Mouse (Mus musculus) liver, embryonic 11.5 days (tissue): ENCODE results near the gene Gm20479. TPM values are rescaled to one million over a fixed set of nuclear protein-coding genes. Genes with fewer than 3 reads are reported as not detected.
A peak's percentile ranks its signal among the peaks of the same experiment; 100 is the strongest.

Experiments used
- ATAC-seq: fragments of 200-750 bp; cut with Nextera tagmentation; replicated peaks from 2 replicates; pipeline ENCODE4 v1.8.0; 2017; ENCODE audit warnings: moderate number of reproducible peaks, mild to moderate bottlenecking, moderate TSS enrichment, moderate library complexity; ENCODE audit not compliant: low FRiP score
- DNase-seq: peaks from one replicate; pipeline ENCODE4 v3.0.0-alpha.2; 2017; ENCODE audit warnings: low spot score
- H3K27ac ChIP-seq: fragments of 300-500 bp; sonication (generic); 2 replicates; pipeline ENCODE4 v1.5.1; 2014; ENCODE audit warnings: mild to moderate bottlenecking, low read depth, low read length, control low read depth
- H3K27me3 ChIP-seq: fragments of 300-500 bp; sonication (generic); replicated peaks from 2 replicates; pipeline ENCODE4 v1.6.1; 2014; ENCODE audit warnings: low read length, mixed read lengths; ENCODE audit not compliant: control insufficient read depth, insufficient read depth
- H3K36me3 ChIP-seq: fragments of 300-500 bp; sonication (generic); 2 replicates; pipeline ENCODE4 v1.6.1; 2014; ENCODE audit warnings: mild to moderate bottlenecking, low read length, moderate library complexity, mixed read lengths; ENCODE audit not compliant: control insufficient read depth, insufficient read depth
- H3K4me1 ChIP-seq: fragments of 300-500 bp; sonication (generic); replicated peaks from 2 replicates; pipeline ENCODE4 v1.6.1; 2014; ENCODE audit warnings: low read length, mixed read lengths; ENCODE audit not compliant: control insufficient read depth, insufficient read depth
- H3K4me2 ChIP-seq: fragments of 300-500 bp; sonication (generic); 2 replicates; pipeline ENCODE4 v1.6.1; 2014; ENCODE audit warnings: mild to moderate bottlenecking, control low read depth, moderate library complexity
- H3K4me3 ChIP-seq: fragments of 300-500 bp; sonication (generic); 2 replicates; pipeline ENCODE4 v1.5.1; 2014; ENCODE audit warnings: low read depth, low read length, control low read depth
- H3K9ac ChIP-seq: fragments of 300-500 bp; sonication (generic); 2 replicates; pipeline ENCODE4 v1.6.1; 2014; ENCODE audit warnings: low read depth, low read length, control low read depth
- H3K9me3 ChIP-seq: fragments of 300-500 bp; sonication (generic); 2 replicates; pipeline ENCODE4 v1.6.1; 2016; ENCODE audit warnings: low read length, inconsistent platforms, mixed read lengths; ENCODE audit not compliant: control insufficient read depth
- WGBS: fragments of 180-500 bp; shearing (Covaris S2); extraction: QIAGEN DNeasy Blood & Tissue Kit; methylation state at CpG from one replicate; pipeline ENCODE4 v1.1.7; 2014; 5-methylcytosine and 5-hydroxymethylcytosine counted together
- polyA plus RNA-seq: library from polyadenylated mRNA; unstranded; fragments of >200 nt; fragmentation: Nextera tagmentation; extraction: Ambion mirVana; gene quantifications from 2 replicates; pipeline ENCODE4 v1.2.1, GENCODE M21; 2014

Gene Gm20479
- polyA plus RNA-seq, 1 experiment from 2014 or later = 1.2 TPM

- 23% methylated on average over 6 of the region's 6 CpGs for WGBS
- Histone ChIP-seq H3K9ac (no peak overlapping the region; the same call in 1 of the 2 replicates), H3K4me3 (peak overlapping the region; percentile 73), H3K4me1 (peaks cover 23% of the 10 kb centered on the region), H3K27ac (peak overlapping the region; percentile 74), H3K9me3 (0 out of 2 replicates have a peak, but pooled peaks cover under 1% of the 10 kb centered on the region), H3K4me2 (peak overlapping the region; percentile 69), H3K27me3 (no peaks in the 10 kb centered on the region), H3K36me3 (peaks cover 6% of the 10 kb centered on the region)
- ATAC-seq (0 out of 2 replicates have a peak, but pooled peaks have one; percentile 35), DNase-seq (no peak)
Measured at GRCm38 (mm10) chr7:27354144-27354543, 3.1 kb downstream of the Gm20479 start.

- Histone ChIP-seq H3K9ac (no peak overlapping the region), H3K4me2 (no peak overlapping the region), H3K4me3 (no peak overlapping the region), H3K4me1 (no peaks in the 10 kb centered on the region), H3K27ac (no peak overlapping the region), H3K9me3 (no peaks in the 10 kb centered on the region), H3K27me3 (no peaks in the 10 kb centered on the region), H3K36me3 (peaks cover 4% of the 10 kb centered on the region; the same call in 1 of the 2 replicates)
- 25% methylated on average over 6 of the region's 6 CpGs for WGBS
- ATAC-seq (peak; percentile 59), DNase-seq (no peak)
Measured at GRCm38 (mm10) chr7:27345444-27345843, 11.8 kb downstream of the Gm20479 start.

DNA sequence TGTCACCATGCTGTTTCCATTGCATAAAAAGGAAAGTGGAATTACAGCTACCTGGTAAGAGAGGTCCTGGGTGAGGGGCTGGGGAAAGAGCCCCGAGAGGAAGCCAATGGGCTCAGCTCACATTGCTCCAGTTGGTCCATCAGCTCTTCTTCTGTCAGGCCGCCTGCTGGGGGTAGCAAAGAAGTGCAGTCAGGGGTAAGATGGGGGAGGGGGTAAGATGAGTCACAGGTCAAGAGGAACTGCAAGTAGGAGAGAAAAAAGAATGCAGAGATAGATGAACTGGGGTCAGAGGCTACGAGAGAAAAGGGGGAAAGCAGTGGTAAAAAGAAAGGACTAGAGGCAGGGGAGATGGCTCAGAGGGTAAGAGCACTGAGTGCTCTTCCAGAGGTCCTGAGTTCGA, 14.6 kb downstream of the Gm20479 start:
- no peak for ATAC-seq
- WGBS = 49% methylated on average over 4 of the region's 4 CpGs
- no peaks in the 10 kb centered on the region for H3K9me3 ChIP-seq

GRCm38 (mm10) chr7:27339519-27339918, 17.7 kb downstream of the Gm20479 start:
- Histone ChIP-seq H3K36me3 (no peaks in the 10 kb centered on the region), H3K9me3 (no peaks in the 10 kb centered on the region), H3K27ac (no peak overlapping the region), H3K9ac (no peak overlapping the region), H3K27me3 (peaks cover 50% of the 10 kb centered on the region), H3K4me1 (peaks cover 3% of the 10 kb centered on the region), H3K4me2 (no peak overlapping the region), H3K4me3 (no peak overlapping the region)
- ATAC-seq (no peak), DNase-seq (no peak)
- WGBS = 44% methylated on average over 7 of the region's 7 CpGs

More for the DNA sequence above, 14.6 kb downstream of the Gm20479 start:
- peaks cover 19% of the 10 kb centered on the region for H3K27me3 ChIP-seq
- no peak overlapping the region for H3K27ac ChIP-seq
- H3K9ac ChIP-seq = no peak overlapping the region
- H3K4me1 ChIP-seq = no peaks in the 10 kb centered on the region
- DNase-seq = no peak
- peaks cover 4% of the 10 kb centered on the region; the same call in 1 of the 2 replicates for H3K36me3 ChIP-seq
- no peak overlapping the region for H3K4me3 ChIP-seq
- H3K4me2 ChIP-seq = no peak overlapping the region

GRCm38 (mm10) chr7:27339114-27339513, 18.1 kb downstream of the Gm20479 start:
- DNase-seq (no peak), ATAC-seq (no peak)
- 71% methylated on average over 4 of the region's 4 CpGs for WGBS
- no peaks in the 10 kb centered on the region for H3K36me3 ChIP-seq
- no peak overlapping the region for H3K27ac ChIP-seq
- peaks cover 54% of the 10 kb centered on the region for H3K27me3 ChIP-seq
- H3K4me3 ChIP-seq = no peak overlapping the region
- no peak overlapping the region for H3K4me2 ChIP-seq
- peaks cover 7% of the 10 kb centered on the region for H3K4me1 ChIP-seq
- no peak overlapping the region for H3K9ac ChIP-seq
- no peaks in the 10 kb centered on the region for H3K9me3 ChIP-seq

DNA sequence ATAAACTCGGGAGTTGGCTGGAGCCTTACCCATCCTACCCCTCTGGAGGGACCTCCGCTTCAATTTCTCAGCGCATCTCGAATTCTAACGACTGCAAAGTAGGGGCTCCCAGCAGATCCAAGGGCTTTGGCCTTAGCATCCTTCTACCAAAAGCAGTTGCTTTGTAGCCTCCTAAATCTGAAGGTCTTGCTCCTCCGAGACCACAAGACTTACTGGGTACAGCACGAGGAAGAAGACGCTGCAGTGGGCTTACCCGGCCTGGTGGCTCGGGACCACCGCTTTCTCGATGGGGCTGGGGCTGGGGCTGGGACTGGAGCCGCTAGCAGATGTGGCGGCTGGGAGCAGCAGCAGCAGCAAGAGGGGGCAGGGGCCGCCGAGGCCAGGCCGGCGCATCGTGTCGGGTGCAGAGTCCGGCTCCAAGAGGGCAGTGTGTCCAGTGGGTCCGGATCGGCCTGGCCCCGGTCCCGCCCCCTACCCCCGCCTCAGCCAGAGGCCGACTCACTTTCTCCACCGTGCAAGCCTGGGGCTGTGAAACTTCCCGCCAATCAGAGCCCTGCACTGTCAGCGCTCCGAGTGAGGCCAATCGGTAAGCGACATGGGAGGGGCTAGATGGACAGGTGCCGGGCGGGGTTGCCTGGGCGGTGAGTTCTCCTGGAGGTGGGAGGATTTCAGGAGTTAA, 19.9 kb downstream of the Gm20479 start, which contains the start of gene Ltbp4:
Ltbp4 (minus strand) TSS at position 518 of the 679 bp plus-strand sequence.
- ATAC-seq = peak; percentile 70
- 3% methylated on average over 36 of the region's 36 CpGs for WGBS
- peaks cover 19% of the 10 kb centered on the region for H3K4me1 ChIP-seq
- peak within 1 kb of the TSS; percentile 65 for H3K4me2 ChIP-seq
- no peak for DNase-seq
- H3K27me3 ChIP-seq = peaks cover 72% of the 10 kb centered on the region
- H3K9me3 ChIP-seq = no peaks in the 10 kb centered on the region
- peak within 1 kb of the TSS; percentile 39 for H3K4me3 ChIP-seq
- H3K9ac ChIP-seq = no peak within 1 kb of the TSS
- H3K36me3 ChIP-seq = no peaks in the 10 kb centered on the region
- no peak within 1 kb of the TSS for H3K27ac ChIP-seq

DNA sequence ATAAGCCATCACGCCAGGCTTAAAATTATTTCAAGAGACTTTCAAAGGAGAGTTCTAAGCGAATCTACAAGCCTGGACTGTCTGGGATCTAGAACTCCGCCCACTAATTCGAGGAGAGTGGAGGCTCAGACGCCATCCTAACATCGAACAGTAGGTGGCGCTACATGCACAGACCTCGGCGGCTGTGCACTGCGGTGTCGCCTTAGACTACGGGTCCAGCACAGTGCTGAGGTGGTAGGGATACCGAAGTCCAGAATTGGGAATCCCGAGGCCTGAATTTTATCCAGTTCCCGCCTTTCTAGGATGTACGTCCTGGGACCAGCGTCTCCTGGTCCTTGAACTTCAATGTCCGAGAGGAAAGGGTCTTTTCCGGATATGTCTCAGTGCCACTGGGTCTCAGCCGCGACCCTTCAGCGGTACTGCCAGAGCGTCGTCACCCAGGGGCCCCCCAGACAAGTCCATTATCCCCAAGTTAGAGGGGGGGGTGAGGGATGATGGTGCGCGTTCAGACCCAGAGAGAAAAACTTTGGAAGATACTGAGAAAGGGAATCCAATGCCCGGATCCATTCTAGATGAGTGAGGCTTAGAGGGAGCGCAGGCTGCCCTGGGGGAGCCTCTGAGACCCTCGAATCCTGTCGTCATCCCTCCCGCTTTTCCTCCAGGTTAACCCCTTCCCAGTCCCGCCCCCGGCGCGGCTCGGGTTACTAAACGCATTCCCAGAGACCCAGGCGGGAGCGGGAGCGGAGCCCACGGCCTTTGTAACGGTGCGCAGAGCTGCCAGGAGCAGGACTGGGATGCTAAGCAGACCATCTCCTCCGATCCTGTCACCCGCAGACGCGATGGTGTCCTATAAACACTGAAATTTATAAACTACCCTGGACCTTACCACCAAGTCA, 21.0 kb downstream of the Gm20479 start:
- ATAC-seq (peak; percentile 74), DNase-seq (peak; percentile 84)
- H3K4me3 ChIP-seq = peak overlapping the region; percentile 39
- WGBS = 2% methylated on average over 47 of the region's 47 CpGs
- H3K27ac ChIP-seq = no peak overlapping the region
- peak overlapping the region; percentile 65 for H3K4me2 ChIP-seq
- H3K9me3 ChIP-seq = no peaks in the 10 kb centered on the region
- no peaks in the 10 kb centered on the region for H3K36me3 ChIP-seq
- peaks cover 83% of the 10 kb centered on the region for H3K27me3 ChIP-seq
- no peak overlapping the region for H3K9ac ChIP-seq
- peaks cover 23% of the 10 kb centered on the region for H3K4me1 ChIP-seq

DNA sequence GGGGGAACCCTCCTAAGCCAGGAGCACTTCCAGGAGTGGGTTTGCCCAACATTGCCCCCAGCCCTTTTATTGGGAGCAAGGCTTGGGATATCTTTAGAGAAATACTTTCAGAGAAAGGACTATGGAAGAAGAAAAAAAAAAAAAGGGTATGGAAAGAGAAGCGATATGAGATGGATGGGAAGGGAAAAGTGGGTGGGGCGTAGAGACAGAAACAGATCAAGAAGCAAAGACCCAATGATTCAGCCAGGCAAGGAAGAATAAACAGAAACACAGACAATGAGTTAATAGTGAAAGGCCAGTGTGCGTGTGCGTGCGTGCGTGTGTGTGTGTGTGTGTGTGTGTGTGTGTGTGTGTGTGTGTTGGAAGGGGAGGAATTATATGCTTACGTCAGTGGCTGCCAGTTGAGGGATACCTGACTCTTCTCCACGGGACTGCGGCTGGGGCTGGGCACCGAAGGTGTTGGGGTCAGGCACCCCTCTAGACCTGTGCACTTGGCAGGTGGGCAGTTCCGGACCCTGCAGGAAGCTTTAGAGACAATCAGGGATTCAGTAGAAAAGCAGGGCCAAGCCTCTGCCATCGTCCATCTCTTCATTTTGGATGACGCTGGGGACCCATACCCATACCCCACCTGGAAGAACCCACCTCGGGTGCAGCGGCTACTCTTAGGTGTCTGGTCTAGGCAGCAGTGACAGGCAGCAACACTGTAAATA, 22.1 kb downstream of the Gm20479 start:
- WGBS = 53% methylated on average over 15 of the region's 15 CpGs
- Histone ChIP-seq H3K4me3 (no peak overlapping the region), H3K27me3 (peaks cover 93% of the 10 kb centered on the region), H3K9me3 (no peaks in the 10 kb centered on the region), H3K9ac (no peak overlapping the region), H3K4me2 (no peak overlapping the region; the same call in 1 of the 2 replicates), H3K27ac (no peak overlapping the region), H3K36me3 (no peaks in the 10 kb centered on the region), H3K4me1 (peaks cover 27% of the 10 kb centered on the region)
- ATAC-seq (no peak), DNase-seq (no peak)
